Mouse (Mus musculus): ENCODE data around the gene Rap2a. TPM values are rescaled to one million over a fixed set of nuclear protein-coding genes. Genes with fewer than 3 reads are reported as not detected.

The Rap2a gene
- polyA plus RNA-seq, 1 experiment from 2014 or later: 5.5 TPM

DNA sequence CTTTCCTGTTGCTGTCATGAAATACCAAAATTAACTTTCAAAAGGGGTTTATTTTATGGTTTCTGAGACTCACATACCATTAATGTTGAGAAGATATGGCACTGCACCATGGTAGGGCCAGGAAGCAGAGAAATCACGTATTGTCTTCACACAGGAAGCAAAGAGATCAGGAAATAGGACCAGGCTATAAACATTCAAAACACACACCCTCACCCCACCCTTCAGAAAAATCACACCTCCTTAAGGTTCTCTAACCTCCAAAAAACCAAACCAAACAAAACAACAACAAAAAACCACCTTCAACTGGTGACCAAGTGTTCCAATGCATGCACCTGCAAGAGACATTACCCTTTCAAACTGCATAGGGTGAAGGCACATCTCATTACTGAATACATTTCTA is 41.7 kb downstream of the Rap2a start:
- Histone ChIP-seq H3K4me3 (ENCODE audit: low read length) (no peak overlapping the region), H3K36me3 (ENCODE audit: control insufficient read depth, insufficient read depth, low read length) (no peaks in the 10 kb centered on the region), H3K9ac (ENCODE audit: low read depth, low read length) (no peak overlapping the region), H3K9me3 (ENCODE audit: control insufficient read depth, low read length) (no peaks in the 10 kb centered on the region), H3K27ac (ENCODE audit: low read length) (no peak overlapping the region), H3K4me1 (ENCODE audit: control insufficient read depth, insufficient read depth, low read length) (0 out of 2 replicates have a peak, but pooled peaks cover 3% of the 10 kb centered on the region), H3K4me2 (ENCODE audit: low read depth, low read length) (no peak overlapping the region), H3K27me3 (replicated peaks; ENCODE audit: control insufficient read depth, insufficient read depth, low read length) (no peaks in the 10 kb centered on the region)
- no peak for ATAC-seq
- WGBS: 82% methylated on average over 1 of the region's 1 CpGs

GRCm38 (mm10) chr14:120520843-120521242 is 42.6 kb downstream of the Rap2a start:
- H3K9me3 ChIP-seq (ENCODE audit: control insufficient read depth, low read length): no peaks in the 10 kb centered on the region
- no peak for ATAC-seq
- WGBS: 57% methylated on average over 3 of the region's 3 CpGs
- H3K4me2 ChIP-seq (ENCODE audit: low read depth, low read length): no peak overlapping the region
- no peaks in the 10 kb centered on the region for H3K27me3 ChIP-seq (replicated peaks; ENCODE audit: control insufficient read depth, insufficient read depth, low read length)
- no peak overlapping the region for H3K4me3 ChIP-seq (ENCODE audit: low read length)
- H3K4me1 ChIP-seq (ENCODE audit: control insufficient read depth, insufficient read depth, low read length): no peaks in the 10 kb centered on the region
- H3K27ac ChIP-seq (ENCODE audit: low read length): no peak overlapping the region
- no peak overlapping the region for H3K9ac ChIP-seq (ENCODE audit: low read depth, low read length)
- H3K36me3 ChIP-seq (ENCODE audit: control insufficient read depth, insufficient read depth, low read length): no peaks in the 10 kb centered on the region

GRCm38 (mm10) chr14:120523296-120523695 is 45.1 kb downstream of the Rap2a start:
- Histone ChIP-seq H3K4me1 (ENCODE audit: control insufficient read depth, insufficient read depth, low read length) (no peaks in the 10 kb centered on the region), H3K4me2 (ENCODE audit: low read depth, low read length) (no peak overlapping the region), H3K4me3 (ENCODE audit: low read length) (no peak overlapping the region), H3K9me3 (ENCODE audit: control insufficient read depth, low read length) (no peaks in the 10 kb centered on the region), H3K9ac (ENCODE audit: low read depth, low read length) (no peak overlapping the region), H3K27me3 (replicated peaks; ENCODE audit: control insufficient read depth, insufficient read depth, low read length) (no peaks in the 10 kb centered on the region), H3K36me3 (ENCODE audit: control insufficient read depth, insufficient read depth, low read length) (no peaks in the 10 kb centered on the region), H3K27ac (ENCODE audit: low read length) (no peak overlapping the region)
- ATAC-seq: no peak
- 94% methylated on average over 5 of the region's 5 CpGs for WGBS

DNA sequence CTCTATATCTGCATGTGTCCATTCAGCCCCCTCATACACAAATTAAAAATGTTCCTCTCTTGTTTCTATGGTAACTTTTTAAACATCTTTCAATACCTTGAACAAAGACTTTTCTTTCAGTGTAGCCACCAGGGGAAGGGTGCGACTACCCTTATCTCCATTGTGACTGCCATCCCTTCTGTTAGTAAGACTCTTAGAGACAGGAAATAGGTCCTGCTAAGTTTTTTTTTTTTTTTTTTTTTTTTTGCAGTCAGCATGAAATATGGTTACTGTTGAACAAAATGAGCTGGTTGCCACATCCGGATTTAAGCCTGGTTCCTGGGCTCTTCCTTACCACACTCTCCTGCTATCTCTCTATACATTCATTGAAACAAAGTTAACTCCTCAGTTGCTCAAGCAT is 47.4 kb downstream of the Rap2a start:
- WGBS: 73% methylated on average over 2 of the region's 2 CpGs
- H3K27ac ChIP-seq (ENCODE audit: low read length): no peak overlapping the region
- no peaks in the 10 kb centered on the region for H3K27me3 ChIP-seq (replicated peaks; ENCODE audit: control insufficient read depth, insufficient read depth, low read length)
- H3K4me2 ChIP-seq (ENCODE audit: low read depth, low read length): no peak overlapping the region
- no peak overlapping the region for H3K9ac ChIP-seq (ENCODE audit: low read depth, low read length)
- ATAC-seq: no peak
- no peaks in the 10 kb centered on the region for H3K9me3 ChIP-seq (ENCODE audit: control insufficient read depth, low read length)
- H3K4me1 ChIP-seq (ENCODE audit: control insufficient read depth, insufficient read depth, low read length): no peaks in the 10 kb centered on the region
- no peaks in the 10 kb centered on the region for H3K36me3 ChIP-seq (ENCODE audit: control insufficient read depth, insufficient read depth, low read length)
- H3K4me3 ChIP-seq (ENCODE audit: low read length): no peak overlapping the region

- no peak overlapping the region for H3K4me2 ChIP-seq (ENCODE audit: low read depth, low read length)
- H3K27ac ChIP-seq (ENCODE audit: low read length): no peak overlapping the region
- no peak for ATAC-seq
- H3K4me1 ChIP-seq (ENCODE audit: control insufficient read depth, insufficient read depth, low read length): peaks cover 6% of the 10 kb centered on the region
- H3K27me3 ChIP-seq (replicated peaks; ENCODE audit: control insufficient read depth, insufficient read depth, low read length): no peaks in the 10 kb centered on the region
- H3K9ac ChIP-seq (ENCODE audit: low read depth, low read length): no peak overlapping the region
- H3K36me3 ChIP-seq (ENCODE audit: control insufficient read depth, insufficient read depth, low read length): no peaks in the 10 kb centered on the region
- no peaks in the 10 kb centered on the region for H3K9me3 ChIP-seq (ENCODE audit: control insufficient read depth, low read length)
- 90% methylated on average over 3 of the region's 3 CpGs for WGBS
- no peak overlapping the region for H3K4me3 ChIP-seq (ENCODE audit: low read length)
These were observed 55.1 kb downstream of the Rap2a start for GRCm38 (mm10) chr14:120533301-120533700.

DNA sequence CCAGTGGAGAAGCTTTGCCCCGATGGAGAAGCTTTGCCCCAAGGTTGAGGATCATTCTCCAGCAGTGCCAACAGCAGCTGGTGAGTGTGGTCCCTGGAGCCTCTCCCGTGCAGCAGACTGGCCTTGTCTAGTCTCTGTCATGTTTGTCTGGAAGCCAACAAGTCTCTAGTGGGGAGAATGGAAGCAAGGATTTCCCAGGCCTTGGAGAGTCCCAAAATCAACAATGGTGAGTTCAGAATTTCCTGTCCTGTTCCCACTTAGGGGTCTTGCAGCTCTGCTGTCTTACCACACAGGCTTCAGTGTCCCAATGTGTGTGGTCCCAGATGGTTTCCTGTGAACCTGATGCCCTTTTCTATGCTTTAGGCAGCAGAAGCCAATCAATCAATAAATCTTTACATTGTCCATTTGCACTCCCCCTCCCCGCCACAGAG is 56.6 kb downstream of the Rap2a start:
- no peaks in the 10 kb centered on the region for H3K36me3 ChIP-seq (ENCODE audit: control insufficient read depth, insufficient read depth, low read length)
- peak; percentile 75 for ATAC-seq
- WGBS: 37% methylated on average over 3 of the region's 3 CpGs
- H3K9ac ChIP-seq (ENCODE audit: low read depth, low read length): no peak overlapping the region
- peaks cover 6% of the 10 kb centered on the region for H3K4me1 ChIP-seq (ENCODE audit: control insufficient read depth, insufficient read depth, low read length)
- no peaks in the 10 kb centered on the region for H3K9me3 ChIP-seq (ENCODE audit: control insufficient read depth, low read length)
- no peak overlapping the region for H3K4me3 ChIP-seq (ENCODE audit: low read length)
- H3K27me3 ChIP-seq (replicated peaks; ENCODE audit: control insufficient read depth, insufficient read depth, low read length): no peaks in the 10 kb centered on the region
- no peak overlapping the region for H3K4me2 ChIP-seq (ENCODE audit: low read depth, low read length)
- peak overlapping the region; percentile 43; the same call in 1 of the 2 replicates for H3K27ac ChIP-seq (ENCODE audit: low read length)

GRCm38 (mm10) chr14:120535446-120535845 is 57.2 kb downstream of the Rap2a start:
- WGBS: 47% methylated on average over 4 of the region's 4 CpGs
- ATAC-seq: peak; percentile 78

DNA sequence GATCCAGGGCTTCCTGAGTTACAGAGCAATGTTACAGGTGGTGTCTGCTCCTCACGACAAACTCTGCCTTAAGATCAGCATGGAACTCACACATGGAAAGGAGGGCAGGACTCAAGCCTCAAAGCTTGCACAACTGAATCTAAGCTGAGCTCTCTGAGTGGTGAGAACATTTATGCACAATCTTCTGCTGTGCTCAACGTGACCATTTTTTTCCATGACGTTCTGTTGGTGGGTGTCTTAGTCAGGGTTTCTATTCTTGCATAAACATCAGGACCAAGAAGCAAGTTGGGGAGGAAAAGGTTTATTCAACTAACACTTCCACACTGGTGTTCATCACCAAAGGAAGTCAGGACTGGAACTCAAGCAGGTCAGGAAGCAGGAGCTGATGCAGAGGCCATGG is 57.7 kb downstream of the Rap2a start:
- ATAC-seq: no peak
- Histone ChIP-seq H3K4me2 (ENCODE audit: low read depth, low read length) (no peak overlapping the region), H3K9me3 (ENCODE audit: control insufficient read depth, low read length) (no peaks in the 10 kb centered on the region), H3K27ac (ENCODE audit: low read length) (peak overlapping the region; percentile 78), H3K9ac (ENCODE audit: low read depth, low read length) (no peak overlapping the region), H3K4me3 (ENCODE audit: low read length) (no peak overlapping the region), H3K36me3 (ENCODE audit: control insufficient read depth, insufficient read depth, low read length) (no peaks in the 10 kb centered on the region), H3K27me3 (replicated peaks; ENCODE audit: control insufficient read depth, insufficient read depth, low read length) (no peaks in the 10 kb centered on the region), H3K4me1 (ENCODE audit: control insufficient read depth, insufficient read depth, low read length) (peaks cover 6% of the 10 kb centered on the region)
- WGBS: 67% methylated on average over 3 of the region's 3 CpGs

More at GRCm38 (mm10) chr14:120535446-120535845, 57.2 kb downstream of the Rap2a start:
- Histone ChIP-seq H3K4me1 (ENCODE audit: control insufficient read depth, insufficient read depth, low read length) (peaks cover 6% of the 10 kb centered on the region), H3K27me3 (replicated peaks; ENCODE audit: control insufficient read depth, insufficient read depth, low read length) (no peaks in the 10 kb centered on the region), H3K9ac (ENCODE audit: low read depth, low read length) (no peak overlapping the region), H3K36me3 (ENCODE audit: control insufficient read depth, insufficient read depth, low read length) (no peaks in the 10 kb centered on the region), H3K4me3 (ENCODE audit: low read length) (no peak overlapping the region), H3K9me3 (ENCODE audit: control insufficient read depth, low read length) (no peaks in the 10 kb centered on the region), H3K4me2 (ENCODE audit: low read depth, low read length) (no peak overlapping the region), H3K27ac (ENCODE audit: low read length) (peak overlapping the region; percentile 78)

- H3K9ac ChIP-seq (ENCODE audit: low read depth, low read length): no peak overlapping the region
- 85% methylated on average over 2 of the region's 2 CpGs for WGBS
- H3K9me3 ChIP-seq (ENCODE audit: control insufficient read depth, low read length): no peaks in the 10 kb centered on the region
- ATAC-seq: no peak
- H3K4me2 ChIP-seq (ENCODE audit: low read depth, low read length): no peak overlapping the region
- no peak overlapping the region for H3K4me3 ChIP-seq (ENCODE audit: low read length)
- peaks cover 3% of the 10 kb centered on the region; the same call in 1 of the 2 replicates for H3K4me1 ChIP-seq (ENCODE audit: control insufficient read depth, insufficient read depth, low read length)
- H3K27me3 ChIP-seq (replicated peaks; ENCODE audit: control insufficient read depth, insufficient read depth, low read length): no peaks in the 10 kb centered on the region
- H3K36me3 ChIP-seq (ENCODE audit: control insufficient read depth, insufficient read depth, low read length): no peaks in the 10 kb centered on the region
- H3K27ac ChIP-seq (ENCODE audit: low read length): no peak overlapping the region
These were observed 60.9 kb downstream of the Rap2a start for GRCm38 (mm10) chr14:120539128-120539527.

GRCm38 (mm10) chr14:120539626-120540025 is 61.4 kb downstream of the Rap2a start:
- Histone ChIP-seq H3K4me2 (ENCODE audit: low read depth, low read length) (no peak overlapping the region), H3K9ac (ENCODE audit: low read depth, low read length) (no peak overlapping the region), H3K27ac (ENCODE audit: low read length) (no peak overlapping the region), H3K9me3 (ENCODE audit: control insufficient read depth, low read length) (no peaks in the 10 kb centered on the region), H3K36me3 (ENCODE audit: control insufficient read depth, insufficient read depth, low read length) (no peaks in the 10 kb centered on the region), H3K27me3 (replicated peaks; ENCODE audit: control insufficient read depth, insufficient read depth, low read length) (no peaks in the 10 kb centered on the region), H3K4me3 (ENCODE audit: low read length) (no peak overlapping the region), H3K4me1 (ENCODE audit: control insufficient read depth, insufficient read depth, low read length) (peaks cover 3% of the 10 kb centered on the region; the same call in 1 of the 2 replicates)
- WGBS: 57% methylated on average over 3 of the region's 3 CpGs
- no peak for ATAC-seq

Data from intestine, embryonic 16.5 days (tissue).